Mouse (Mus musculus) small intestine, adult 2 months (tissue): ENCODE data around the gene Nmur1. TPM values are rescaled to one million over a fixed set of nuclear protein-coding genes. Genes with fewer than 3 reads are reported as not detected.
A peak's percentile ranks its signal among the peaks of the same experiment; 100 is the strongest.

Experiments used
- H3K27ac ChIP-seq: fragments of 200-500 bp; 2 replicates; pipeline ENCODE4 v1.5.1; 2012; ENCODE audit warnings: low read depth, low read length, control low read depth, inconsistent platforms; ENCODE audit not compliant: insufficient read depth
- H3K27me3 ChIP-seq: fragments of 200-500 bp; 2 replicates; pipeline ENCODE4 v1.6.1; 2012; ENCODE audit warnings: mild to moderate bottlenecking, moderate library complexity, low read length, inconsistent platforms; ENCODE audit not compliant: control insufficient read depth, insufficient read depth
- H3K36me3 ChIP-seq: fragments of 200-500 bp; 2 replicates; pipeline ENCODE4 v1.6.1; 2012; ENCODE audit warnings: mild to moderate bottlenecking, low read length, control low read depth, inconsistent platforms; ENCODE audit not compliant: control insufficient read depth, insufficient read depth
- H3K4me1 ChIP-seq: fragments of 200-500 bp; 2 replicates; pipeline ENCODE4 v1.6.1; 2012; ENCODE audit warnings: low read length, inconsistent platforms, mixed read lengths; ENCODE audit not compliant: control insufficient read depth, insufficient read depth, insufficient read length
- H3K4me3 ChIP-seq: fragments of 200-500 bp; 2 replicates; pipeline ENCODE4 v1.5.1; 2012; ENCODE audit warnings: low read depth, mild to moderate bottlenecking, control low read depth, inconsistent platforms, low read length, moderate library complexity
- CTCF ChIP-seq: fragments of 200-500 bp; IDR thresholded peaks from 2 replicates; pipeline ENCODE4 v1.5.1; 2012; ENCODE audit warnings: low read depth, mild to moderate bottlenecking, control low read depth, inconsistent platforms, low read length, moderate library complexity, mixed read lengths; ENCODE audit not compliant: insufficient replicate concordance, insufficient read length; ENCODE audit errors: extremely low read depth
- POLR2A ChIP-seq: fragments of 200-500 bp; IDR thresholded peaks from 2 replicates; pipeline ENCODE4 v1.6.1; 2012; ENCODE audit warnings: low read depth, mild to moderate bottlenecking, control low read depth, inconsistent platforms, low read length, moderate library complexity
- WGBS: fragments of 180-500 bp; shearing (Covaris S2); methylation state at CpG from one replicate; pipeline ENCODE4 v1.1.7; 2018; 5-methylcytosine and 5-hydroxymethylcytosine counted together
- polyA plus RNA-seq: library from polyadenylated mRNA; depleted of rRNA; stranded (reverse); fragments of >200 nt; gene quantifications from 2 replicates; pipeline ENCODE4 v1.2.3, GENCODE M21; 2012

Nmur1 gene
- polyA plus RNA-seq, 1 experiment, result 11.1 TPM

DNA sequence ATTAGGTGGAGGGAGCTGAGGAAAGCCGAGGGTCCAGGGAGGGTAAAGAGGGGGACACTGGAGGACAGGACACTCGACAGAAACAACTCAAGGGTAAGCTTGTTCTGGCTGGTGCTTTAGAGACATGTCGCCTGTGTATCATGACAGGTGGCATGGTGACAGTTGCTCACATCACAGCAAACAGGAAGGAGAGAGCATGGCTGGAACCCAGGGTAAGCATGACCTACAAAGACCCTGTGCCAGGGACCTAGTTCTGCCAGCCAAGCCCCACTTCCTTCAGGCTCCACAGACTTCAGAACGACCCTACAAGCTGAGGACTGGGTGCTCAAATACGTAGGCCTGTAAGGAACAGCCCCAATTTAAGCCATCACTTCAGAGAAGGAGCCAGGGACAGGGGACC, 2.1 kb downstream of the Nmur1 start:
- Histone ChIP-seq H3K36me3 (no peaks in the 10 kb centered on the region), H3K4me1 (no peaks in the 10 kb centered on the region), H3K27ac (no peak overlapping the region), H3K4me3 (no peak overlapping the region), H3K27me3 (no peaks in the 10 kb centered on the region)
- TF ChIP-seq POLR2A (no peak), CTCF (no peak)
- 78% methylated on average over 5 of the region's 5 CpGs for WGBS

DNA sequence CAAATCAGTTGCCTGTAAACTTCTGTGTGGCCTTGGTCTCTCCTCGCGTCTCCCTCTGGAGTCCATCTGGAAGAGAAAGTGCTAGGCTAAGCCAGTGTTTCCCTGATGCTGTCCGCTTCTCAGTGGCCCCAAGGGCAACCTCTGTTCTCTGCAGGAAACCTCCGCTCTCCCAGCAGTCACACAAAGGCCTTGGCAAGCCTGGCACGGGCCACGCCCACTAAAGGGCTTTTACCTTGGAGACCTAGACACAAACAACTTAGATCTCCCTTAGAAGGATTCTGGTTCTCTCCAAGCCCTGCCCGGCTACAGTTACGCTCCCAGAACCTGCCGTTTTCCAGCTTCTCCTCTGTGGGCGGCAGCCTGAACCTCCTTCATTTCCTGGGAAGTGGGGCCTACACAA, 5.0 kb downstream of the Nmur1 start:
- H3K4me3 ChIP-seq, result no peak overlapping the region
- H3K27ac ChIP-seq, result no peak overlapping the region
- no peak for TF ChIP-seq POLR2A
- no peak for TF ChIP-seq CTCF
- no peaks in the 10 kb centered on the region for H3K27me3 ChIP-seq
- no peaks in the 10 kb centered on the region for H3K4me1 ChIP-seq
- WGBS, result 34% methylated on average over 10 of the region's 10 CpGs
- no peaks in the 10 kb centered on the region for H3K36me3 ChIP-seq

DNA sequence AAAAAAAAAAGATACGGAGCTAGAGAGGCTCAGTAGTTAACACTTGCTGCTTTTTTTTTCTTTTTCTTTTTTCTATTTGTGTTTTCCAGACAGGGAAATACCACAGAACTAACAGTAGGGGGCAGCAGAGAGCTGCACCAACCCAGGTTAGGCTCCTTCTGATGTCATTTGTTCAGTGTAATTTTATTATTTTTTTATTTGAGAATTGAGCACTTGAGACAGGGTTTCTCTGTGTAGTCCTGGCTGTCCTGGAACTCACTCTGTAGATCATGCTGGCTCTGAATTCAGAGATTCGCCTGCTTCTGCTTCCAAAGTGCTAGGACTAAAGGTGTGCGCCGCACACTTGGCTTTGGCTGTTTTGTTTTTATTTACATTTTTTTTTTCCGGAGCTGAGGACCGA, 9.7 kb downstream of the Nmur1 start:
- Histone ChIP-seq H3K4me3 (no peak overlapping the region), H3K4me1 (peaks cover 4% of the 10 kb centered on the region), H3K27ac (no peak overlapping the region), H3K27me3 (no peaks in the 10 kb centered on the region), H3K36me3 (no peaks in the 10 kb centered on the region)
- TF ChIP-seq CTCF (no peak), POLR2A (no peak)
- WGBS, result 58% methylated on average over 6 of the region's 6 CpGs

DNA sequence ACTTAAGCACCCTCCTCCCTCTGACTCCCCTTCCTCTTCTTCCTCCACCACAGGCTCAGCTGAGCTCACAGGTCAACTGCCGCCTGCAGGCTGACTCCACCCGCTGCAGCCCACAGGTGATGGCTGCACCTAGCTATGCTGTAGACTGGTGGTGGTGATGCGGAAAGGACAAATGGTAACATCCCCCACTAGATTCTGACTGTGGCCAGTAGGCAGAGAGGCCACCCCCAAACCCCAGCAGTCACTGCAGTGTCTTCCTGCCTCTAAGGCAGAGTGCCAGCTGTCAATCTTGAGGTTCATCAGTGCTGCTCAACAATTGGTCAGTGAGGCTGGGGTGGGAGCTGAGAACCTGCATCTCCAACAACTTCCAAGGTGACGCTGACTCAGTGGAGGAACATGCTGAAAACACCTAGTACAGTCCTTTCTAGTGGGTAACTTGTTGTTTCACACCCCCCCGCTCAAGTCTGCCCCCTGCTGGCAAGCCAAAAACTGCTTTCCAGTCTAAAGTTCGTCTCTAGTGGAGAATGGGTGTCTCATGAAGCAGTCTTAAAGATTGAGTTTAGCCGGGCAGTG, 10.3 kb downstream of the Nmur1 start:
- no peaks in the 10 kb centered on the region for H3K36me3 ChIP-seq
- no peak overlapping the region for H3K4me3 ChIP-seq
- TF ChIP-seq CTCF (peak; percentile 58; the same call in 1 of the 2 replicates), POLR2A (no peak; the same call in 1 of the 2 replicates)
- H3K27ac ChIP-seq, result peak overlapping the region; percentile 46; the same call in 1 of the 2 replicates
- peaks cover 4% of the 10 kb centered on the region for H3K4me1 ChIP-seq
- WGBS, result 44% methylated on average over 7 of the region's 7 CpGs
- no peaks in the 10 kb centered on the region for H3K27me3 ChIP-seq

DNA sequence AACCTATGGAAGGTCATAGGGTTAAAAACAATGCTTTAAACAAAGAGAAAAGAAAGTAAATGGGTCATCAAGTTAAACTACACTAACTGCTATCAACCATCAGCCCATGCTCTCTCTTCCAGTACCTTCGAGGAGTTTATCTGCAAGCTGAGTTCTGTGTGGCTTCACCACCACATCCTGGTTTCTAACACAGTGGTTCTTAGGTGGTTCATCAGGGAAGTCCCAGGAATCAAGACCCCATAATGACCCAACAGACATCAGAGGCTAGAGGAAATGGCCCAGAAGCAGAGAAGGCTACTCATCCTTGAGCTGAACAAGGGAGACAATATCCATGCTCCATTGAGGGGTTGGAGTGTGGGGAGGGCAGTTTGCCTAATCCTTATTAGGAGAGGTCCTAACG, 10.9 kb downstream of the Nmur1 start:
- Histone ChIP-seq H3K36me3 (no peaks in the 10 kb centered on the region), H3K27ac (peak overlapping the region; percentile 46; the same call in 1 of the 2 replicates), H3K4me3 (no peak overlapping the region), H3K4me1 (peaks cover 4% of the 10 kb centered on the region), H3K27me3 (no peaks in the 10 kb centered on the region)
- TF ChIP-seq CTCF (no peak), POLR2A (no peak)
- 32% methylated on average over 2 of the region's 2 CpGs for WGBS

DNA sequence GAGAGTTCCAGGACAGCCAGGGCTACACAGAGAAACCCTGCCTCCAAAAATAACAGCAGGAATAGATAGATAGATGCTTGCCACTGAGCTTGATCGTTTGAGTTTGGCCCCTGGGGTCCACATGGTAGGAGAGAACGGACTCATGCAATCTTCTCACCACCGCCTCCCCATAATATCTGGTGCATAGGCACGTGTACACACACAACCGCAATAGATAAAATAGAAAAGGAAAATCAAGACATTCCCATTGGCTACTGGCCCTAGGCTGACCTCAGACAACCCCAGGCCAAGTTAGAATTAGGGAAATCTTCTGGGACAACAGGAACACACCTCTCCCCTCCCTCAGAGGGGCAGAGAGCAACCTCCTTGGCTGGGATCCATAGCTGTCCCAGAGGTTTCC, 11.3 kb downstream of the Nmur1 start:
- WGBS, result 57% methylated on average over 5 of the region's 5 CpGs
- H3K27ac ChIP-seq, result no peak overlapping the region
- H3K4me3 ChIP-seq, result no peak overlapping the region
- H3K4me1 ChIP-seq, result peaks cover 4% of the 10 kb centered on the region
- no peaks in the 10 kb centered on the region for H3K36me3 ChIP-seq
- no peak for TF ChIP-seq CTCF
- no peak for TF ChIP-seq POLR2A
- H3K27me3 ChIP-seq, result no peaks in the 10 kb centered on the region

DNA sequence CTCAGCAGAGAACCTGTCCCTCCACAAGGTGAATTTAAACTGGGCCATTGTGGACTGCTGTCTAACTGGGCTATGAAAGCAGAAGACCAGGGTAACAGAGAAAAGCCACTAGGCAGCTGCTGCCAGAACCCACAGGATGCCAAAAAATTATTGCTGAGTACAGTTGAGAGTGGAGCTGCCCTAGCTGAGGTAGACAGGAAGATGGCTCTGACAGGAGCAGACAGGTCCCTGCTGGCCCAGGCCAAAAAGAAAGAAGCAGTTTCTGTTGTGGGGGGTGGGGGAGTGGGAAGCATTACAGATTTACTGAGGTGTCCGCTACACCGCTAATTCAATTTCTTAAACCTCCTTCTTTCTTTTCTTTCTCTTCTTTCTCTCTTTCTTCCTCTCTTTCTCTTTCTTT, 16.6 kb downstream of the Nmur1 start:
- Histone ChIP-seq H3K27me3 (no peaks in the 10 kb centered on the region), H3K36me3 (no peaks in the 10 kb centered on the region), H3K27ac (no peak overlapping the region), H3K4me3 (no peak overlapping the region), H3K4me1 (peaks cover 13% of the 10 kb centered on the region; the same call in 1 of the 2 replicates)
- WGBS, result 94% methylated on average over 2 of the region's 2 CpGs
- no peak for TF ChIP-seq CTCF
- no peak for TF ChIP-seq POLR2A
